Mouse (Mus musculus) ES-E14 (cell line): ENCODE results near the gene Iqca. TPM values are rescaled to one million over a fixed set of nuclear protein-coding genes. Genes with fewer than 3 reads are reported as not detected.

ENCODE experiments used
- DNase-seq: peaks from one replicate; pipeline ENCODE4 v3.0.0-alpha.2; 2013; ENCODE audit warnings: low read depth, low spot score
- H3K27ac ChIP-seq: 2 replicates; pipeline ENCODE4 v1.5.1; 2012; ENCODE audit warnings: low read depth, mild to moderate bottlenecking, low read length, moderate library complexity, mixed read lengths; ENCODE audit not compliant: poor library complexity, insufficient read depth, severe bottlenecking
- H3K36me3 ChIP-seq: 2 replicates; pipeline ENCODE4 v1.6.1; 2012; ENCODE audit warnings: mild to moderate bottlenecking, low read length, moderate library complexity, mixed read lengths; ENCODE audit not compliant: control insufficient read depth, poor library complexity, insufficient read depth, severe bottlenecking
- H3K4me1 ChIP-seq, 2 experiments: fragments of 150-350 bp in 1 of 2; sonication (generic) in 1 of 2; 2 replicates each; pipeline ENCODE4 v1.6.1; 2012; ENCODE audit warnings: low read length in 2 of 2, mild to moderate bottlenecking in 1 of 2, mixed read lengths in 1 of 2; ENCODE audit not compliant: control insufficient read depth in 2 of 2, insufficient read depth in 2 of 2, poor library complexity in 1 of 2
- H3K4me3 ChIP-seq, 2 experiments: fragments of 150-350 bp in 1 of 2; sonication (generic) in 1 of 2; 2 replicates each; pipeline ENCODE4 v1.5.1; 2012; ENCODE audit warnings: low read length in 2 of 2, low read depth in 1 of 2, mild to moderate bottlenecking in 1 of 2, mixed read lengths in 1 of 2; ENCODE audit not compliant: insufficient read depth in 1 of 2, poor library complexity in 1 of 2, severe bottlenecking in 1 of 2
- H3K9ac ChIP-seq: 2 replicates; pipeline ENCODE4 v1.6.1; 2012; ENCODE audit warnings: low read depth, mild to moderate bottlenecking, low read length, mixed read lengths; ENCODE audit not compliant: poor library complexity, insufficient read depth, severe bottlenecking
- H3K9me3 ChIP-seq: fragments of 150-350 bp; sonication (generic); 2 replicates; pipeline ENCODE4 v1.6.1; 2012; ENCODE audit warnings: low read depth, mild to moderate bottlenecking, low read length; ENCODE audit not compliant: control insufficient read depth, insufficient read depth
- CHD2 ChIP-seq: IDR thresholded peaks from 2 replicates; pipeline ENCODE4 v1.6.1; 2014; ENCODE audit warnings: mild to moderate bottlenecking, low read depth, low read length, inconsistent platforms
- HCFC1 ChIP-seq: IDR thresholded peaks from 2 replicates; pipeline ENCODE4 v1.6.1; 2012; ENCODE audit warnings: low read length, inconsistent platforms, borderline replicate concordance; ENCODE audit not compliant: insufficient read depth
- MAFK ChIP-seq: IDR thresholded peaks from 2 replicates; pipeline ENCODE4 v1.6.1; 2014; ENCODE audit warnings: mild to moderate bottlenecking, low read depth, low read length, inconsistent platforms; ENCODE audit not compliant: insufficient read depth
- ZC3H11A ChIP-seq: IDR thresholded peaks from 2 replicates; pipeline ENCODE4 v1.6.1; 2012; ENCODE audit warnings: low read depth, mild to moderate bottlenecking, inconsistent platforms, low read length, borderline replicate concordance
- ZNF384 ChIP-seq: IDR thresholded peaks from 2 replicates; pipeline ENCODE4 v1.6.1; 2012; ENCODE audit warnings: low read depth, low read length, inconsistent platforms
- in situ Hi-C, 2 experiments: fragments of 600-800 bp; cut with MboI; formaldehyde crosslinking; loops; one replicate each; pipeline ENCODE4 v1.15.1; 2025; ENCODE audit warnings: low sequenced_read_pairs in 2 of 2, inconsistent platforms in 1 of 2; ENCODE audit not compliant: unreplicated experiment in 2 of 2
- total RNA-seq: library from RNA; depleted of rRNA; stranded (reverse); fragments of 300-350 nt; gene quantifications from 2 replicates; pipeline ENCODE4 v1.2.3, GENCODE M21; 2012

The Iqca gene
- total RNA-seq, 1 experiment, result 0.27 TPM

- TF ChIP-seq ZC3H11A, result no peak
- no peak for TF ChIP-seq HCFC1
- no peak for TF ChIP-seq MAFK
- TF ChIP-seq CHD2, result no peak
- TF ChIP-seq ZNF384, result no peak
- in situ Hi-C loops, result no loop called here
- Histone ChIP-seq H3K4me3 (peak overlapping the region in 1 of 2 experiments; percentile 43; a peak in 1 of 4 replicates), H3K36me3 (no peaks in the 10 kb centered on the region), H3K4me1 (no peaks in the 10 kb centered on the region), H3K27ac (no peak overlapping the region), H3K9ac (no peak overlapping the region), H3K9me3 (no peaks in the 10 kb centered on the region)
- DNase-seq, result peak; percentile 54
Measured at GRCm38 (mm10) chr1:90159927-90160326, 6.7 kb upstream of the Iqca start.

- TF ChIP-seq ZNF384 (no peak), HCFC1 (no peak), CHD2 (no peak), ZC3H11A (no peak), MAFK (no peak)
- in situ Hi-C loops, result no loop called here
- Histone ChIP-seq H3K9me3 (no peaks in the 10 kb centered on the region), H3K9ac (no peak overlapping the region), H3K27ac (no peak overlapping the region), H3K4me3 (no peak overlapping the region), H3K4me1 (peaks cover 2 to 5% of the 10 kb centered on the region in 2 experiments; a peak in 1 of 4 replicates), H3K36me3 (no peaks in the 10 kb centered on the region)
- DNase-seq, result no peak
Measured at GRCm38 (mm10) chr1:90156589-90156988, 3.4 kb upstream of the Iqca start.

GRCm38 (mm10) chr1:90153787-90154186 is 586 bp upstream of the Iqca start:
- in situ Hi-C loops, result no loop called here
- Histone ChIP-seq H3K9me3 (no peaks in the 10 kb centered on the region), H3K4me1 (peaks cover 2 to 5% of the 10 kb centered on the region in 2 experiments; a peak in 1 of 4 replicates), H3K36me3 (no peaks in the 10 kb centered on the region), H3K27ac (no peak overlapping the region), H3K9ac (no peak overlapping the region), H3K4me3 (no peak overlapping the region)
- no peak for DNase-seq
- TF ChIP-seq HCFC1 (no peak), ZNF384 (no peak), CHD2 (no peak), ZC3H11A (no peak), MAFK (no peak)

GRCm38 (mm10) chr1:90139729-90140128 is 13.5 kb downstream of the Iqca start:
- in situ Hi-C loops, result no loop called here
- Histone ChIP-seq H3K9me3 (no peaks in the 10 kb centered on the region), H3K27ac (no peak overlapping the region), H3K9ac (no peak overlapping the region), H3K36me3 (no peaks in the 10 kb centered on the region), H3K4me1 (no peaks in the 10 kb centered on the region), H3K4me3 (no peak overlapping the region)
- TF ChIP-seq HCFC1, result no peak
- no peak for TF ChIP-seq ZC3H11A
- TF ChIP-seq ZNF384, result no peak
- TF ChIP-seq CHD2, result no peak
- no peak for TF ChIP-seq MAFK
- no peak for DNase-seq

- H3K4me1 ChIP-seq, result no peaks in the 10 kb centered on the region
- H3K36me3 ChIP-seq, result no peaks in the 10 kb centered on the region
- H3K4me3 ChIP-seq, result no peak overlapping the region
- in situ Hi-C loops, result no loop called here
- no peak for DNase-seq
- TF ChIP-seq CHD2 (no peak), HCFC1 (no peak), ZC3H11A (no peak), MAFK (no peak), ZNF384 (no peak)
- no peak overlapping the region for H3K27ac ChIP-seq
- H3K9me3 ChIP-seq, result no peaks in the 10 kb centered on the region
- no peak overlapping the region for H3K9ac ChIP-seq
Measured at GRCm38 (mm10) chr1:90132402-90132801, 20.8 kb downstream of the Iqca start.
